Mouse (Mus musculus) kidney, embryonic 14.5 days (tissue): ENCODE measurements at regions not wholly inside any gene's neighbourhood (a gene's known extent, or its start where the extent isn't known, plus 50 kb on each side); places are given as distances from the start of the nearest gene placed in this dataset.

Experiments
- ATAC-seq: fragments of 200-750 bp; cut with Nextera tagmentation; 2 replicates; pipeline ENCODE4 v1.8.0; 2017; ENCODE audit warnings: moderate number of reproducible peaks, mild to moderate bottlenecking, moderate TSS enrichment, moderate library complexity; ENCODE audit not compliant: low FRiP score, low TSS enrichment
- H3K27ac ChIP-seq: fragments of 300-500 bp; sonication (generic); 2 replicates; pipeline ENCODE4 v1.5.1; 2014; ENCODE audit warnings: low read depth, mild to moderate bottlenecking, low read length, moderate library complexity, mixed read lengths
- H3K27me3 ChIP-seq: fragments of 300-500 bp; sonication (generic); 2 replicates; pipeline ENCODE4 v1.6.1; 2014; ENCODE audit warnings: mild to moderate bottlenecking, low read length; ENCODE audit not compliant: control insufficient read depth, insufficient read depth
- H3K36me3 ChIP-seq: fragments of 300-500 bp; sonication (generic); 2 replicates; pipeline ENCODE4 v1.6.1; 2014; ENCODE audit warnings: low read length, mixed read lengths; ENCODE audit not compliant: control insufficient read depth, insufficient read depth
- H3K4me1 ChIP-seq: fragments of 300-500 bp; sonication (generic); 2 replicates; pipeline ENCODE4 v1.6.1; 2014; ENCODE audit warnings: low read length, mixed read lengths; ENCODE audit not compliant: control insufficient read depth, insufficient read depth
- H3K4me2 ChIP-seq: fragments of 300-500 bp; sonication (generic); replicated peaks from 2 replicates; pipeline ENCODE4 v1.6.1; 2014; ENCODE audit warnings: low read depth, mild to moderate bottlenecking, low read length
- H3K4me3 ChIP-seq: fragments of 300-500 bp; sonication (generic); 2 replicates; pipeline ENCODE4 v1.5.1; 2014; ENCODE audit warnings: mild to moderate bottlenecking, low read length
- H3K9ac ChIP-seq: fragments of 300-500 bp; sonication (generic); 2 replicates; pipeline ENCODE4 v1.6.1; 2014; ENCODE audit warnings: low read depth, mild to moderate bottlenecking, low read length, moderate library complexity
- H3K9me3 ChIP-seq: fragments of 300-500 bp; sonication (generic); 2 replicates; pipeline ENCODE4 v1.6.1; 2016; ENCODE audit warnings: low read length; ENCODE audit not compliant: control insufficient read depth
- WGBS: fragments of 180-500 bp; shearing (Covaris S2); extraction: QIAGEN DNeasy Blood & Tissue Kit; methylation state at CpG from one replicate; pipeline ENCODE4 v1.1.7; 2014; 5-methylcytosine and 5-hydroxymethylcytosine counted together

- no peak overlapping the region for H3K4me2 ChIP-seq
- H3K9me3 ChIP-seq, result no peaks in the 10 kb centered on the region
- no peaks in the 10 kb centered on the region for H3K27me3 ChIP-seq
- no peaks in the 10 kb centered on the region for H3K4me1 ChIP-seq
- no peak overlapping the region for H3K4me3 ChIP-seq
- ATAC-seq, result no peak
- H3K9ac ChIP-seq, result no peak overlapping the region
- H3K36me3 ChIP-seq, result no peaks in the 10 kb centered on the region
- 93% methylated on average over 15 of the region's 15 CpGs for WGBS
- H3K27ac ChIP-seq, result no peak overlapping the region
Observed at GRCm38 (mm10) chr13:53648353-53648752, 175.5 kb upstream of the Msx2 start.

- H3K27me3 ChIP-seq, result no peaks in the 10 kb centered on the region
- H3K27ac ChIP-seq, result no peak overlapping the region
- no peak for ATAC-seq
- H3K4me2 ChIP-seq, result no peak overlapping the region
- no peaks in the 10 kb centered on the region for H3K36me3 ChIP-seq
- no peaks in the 10 kb centered on the region for H3K9me3 ChIP-seq
- WGBS, result 87% methylated on average over 5 of the region's 5 CpGs
- H3K4me3 ChIP-seq, result no peak overlapping the region
- no peaks in the 10 kb centered on the region for H3K4me1 ChIP-seq
- H3K9ac ChIP-seq, result no peak overlapping the region
Observed at GRCm38 (mm10) chr13:53642557-53642956, 169.7 kb upstream of the Msx2 start.

GRCm38 (mm10) chr13:53639584-53639983 lies 166.7 kb upstream of the Msx2 start:
- no peak overlapping the region for H3K4me2 ChIP-seq
- H3K27me3 ChIP-seq, result no peaks in the 10 kb centered on the region
- WGBS, result 85% methylated on average over 5 of the region's 5 CpGs

GRCm38 (mm10) chr13:53639115-53639514 lies 166.2 kb upstream of the Msx2 start:
- Histone ChIP-seq H3K4me1 (no peaks in the 10 kb centered on the region), H3K9me3 (no peaks in the 10 kb centered on the region), H3K4me3 (no peak overlapping the region), H3K9ac (no peak overlapping the region), H3K27ac (no peak overlapping the region), H3K36me3 (no peaks in the 10 kb centered on the region), H3K27me3 (no peaks in the 10 kb centered on the region), H3K4me2 (no peak overlapping the region)
- WGBS, result 70% methylated on average over 10 of the region's 10 CpGs
- ATAC-seq, result no peak

More at GRCm38 (mm10) chr13:53639584-53639983, 166.7 kb upstream of the Msx2 start:
- Histone ChIP-seq H3K9me3 (no peaks in the 10 kb centered on the region), H3K4me3 (no peak overlapping the region), H3K4me1 (no peaks in the 10 kb centered on the region), H3K9ac (no peak overlapping the region), H3K27ac (no peak overlapping the region), H3K36me3 (no peaks in the 10 kb centered on the region)
- ATAC-seq, result no peak

GRCm38 (mm10) chr13:53636011-53636410 lies 163.1 kb upstream of the Msx2 start:
- Histone ChIP-seq H3K9me3 (no peaks in the 10 kb centered on the region), H3K4me1 (no peaks in the 10 kb centered on the region), H3K27me3 (no peaks in the 10 kb centered on the region), H3K36me3 (no peaks in the 10 kb centered on the region), H3K4me3 (no peak overlapping the region), H3K4me2 (no peak overlapping the region), H3K9ac (no peak overlapping the region), H3K27ac (no peak overlapping the region)
- no peak for ATAC-seq
- WGBS, result 70% methylated on average over 5 of the region's 5 CpGs

- H3K4me1 ChIP-seq, result no peaks in the 10 kb centered on the region
- no peak for ATAC-seq
Observed at GRCm38 (mm10) chr13:53634637-53635203, 161.8 kb upstream of the Msx2 start.

GRCm38 (mm10) chr13:53598050-53598449 lies 125.2 kb upstream of the Msx2 start:
- ATAC-seq, result no peak
- Histone ChIP-seq H3K9ac (no peak overlapping the region), H3K9me3 (no peaks in the 10 kb centered on the region), H3K27me3 (no peaks in the 10 kb centered on the region), H3K36me3 (no peaks in the 10 kb centered on the region), H3K4me2 (no peak overlapping the region), H3K4me3 (no peak overlapping the region), H3K4me1 (0 out of 2 replicates have a peak, but pooled peaks cover 2% of the 10 kb centered on the region), H3K27ac (no peak overlapping the region)
- WGBS, result 69% methylated on average over 10 of the region's 10 CpGs

More at GRCm38 (mm10) chr13:53634637-53635203, 161.8 kb upstream of the Msx2 start:
- 60% methylated on average over 9 of the region's 9 CpGs for WGBS
- H3K4me3 ChIP-seq, result no peak overlapping the region
- no peaks in the 10 kb centered on the region for H3K36me3 ChIP-seq
- H3K4me2 ChIP-seq, result no peak overlapping the region
- no peak overlapping the region for H3K27ac ChIP-seq
- H3K9me3 ChIP-seq, result no peaks in the 10 kb centered on the region
- H3K27me3 ChIP-seq, result no peaks in the 10 kb centered on the region
- no peak overlapping the region for H3K9ac ChIP-seq

GRCm38 (mm10) chr13:53596871-53597800 lies 124.3 kb upstream of the Msx2 start:
- no peaks in the 10 kb centered on the region for H3K36me3 ChIP-seq
- no peak overlapping the region for H3K27ac ChIP-seq
- 77% methylated on average over 19 of the region's 19 CpGs for WGBS
- no peak overlapping the region for H3K9ac ChIP-seq
- H3K4me1 ChIP-seq, result 0 out of 2 replicates have a peak, but pooled peaks cover 2% of the 10 kb centered on the region
- no peak overlapping the region for H3K4me3 ChIP-seq
- H3K9me3 ChIP-seq, result no peaks in the 10 kb centered on the region
- no peaks in the 10 kb centered on the region for H3K27me3 ChIP-seq
- no peak overlapping the region for H3K4me2 ChIP-seq
- no peak for ATAC-seq

GRCm38 (mm10) chr13:53592755-53593154 lies 119.9 kb upstream of the Msx2 start:
- H3K4me2 ChIP-seq, result no peak overlapping the region
- no peak overlapping the region for H3K27ac ChIP-seq
- no peaks in the 10 kb centered on the region for H3K9me3 ChIP-seq
- no peak overlapping the region for H3K4me3 ChIP-seq
- no peak for ATAC-seq
- H3K36me3 ChIP-seq, result no peaks in the 10 kb centered on the region
- WGBS, result 13% methylated on average over 5 of the region's 5 CpGs
- no peak overlapping the region for H3K9ac ChIP-seq
- H3K4me1 ChIP-seq, result 0 out of 2 replicates have a peak, but pooled peaks cover 2% of the 10 kb centered on the region
- no peaks in the 10 kb centered on the region for H3K27me3 ChIP-seq
